Mouse (Mus musculus) midbrain, embryonic 14.5 days (tissue): ENCODE measurements around the gene Tsc22d2. TPM values are rescaled to one million over a fixed set of nuclear protein-coding genes. Genes with fewer than 3 reads are reported as not detected.

Experiments used
- ATAC-seq: fragments of 200-750 bp; cut with Nextera tagmentation; 2 replicates; pipeline ENCODE4 v1.8.0; 2017; ENCODE audit warnings: moderate number of reproducible peaks, moderate library complexity; ENCODE audit not compliant: low FRiP score, low TSS enrichment
- DNase-seq: peaks from one replicate; pipeline ENCODE4 v3.0.0-alpha.2; 2015
- H3K27ac ChIP-seq: fragments of 300-500 bp; sonication (generic); replicated peaks from 2 replicates; pipeline ENCODE4 v1.5.1; 2014; ENCODE audit warnings: mild to moderate bottlenecking, low read depth, low read length, moderate library complexity
- H3K27me3 ChIP-seq: fragments of 300-500 bp; sonication (generic); 2 replicates; pipeline ENCODE4 v1.6.1; 2014; ENCODE audit warnings: low read length, control low read depth, mixed read lengths; ENCODE audit not compliant: control insufficient read depth, insufficient read depth
- H3K36me3 ChIP-seq: fragments of 300-500 bp; sonication (generic); 2 replicates; pipeline ENCODE4 v1.6.1; 2014; ENCODE audit warnings: low read length, control low read depth; ENCODE audit not compliant: control insufficient read depth, insufficient read depth
- H3K4me1 ChIP-seq: fragments of 300-500 bp; sonication (generic); 2 replicates; pipeline ENCODE4 v1.6.1; 2014; ENCODE audit warnings: mild to moderate bottlenecking, antibody characterized with exemption, low read length, control low read depth; ENCODE audit not compliant: control insufficient read depth, insufficient read depth
- H3K4me2 ChIP-seq: fragments of 300-500 bp; sonication (generic); 2 replicates; pipeline ENCODE4 v1.6.1; 2014; ENCODE audit warnings: mild to moderate bottlenecking, low read length, moderate library complexity
- H3K4me3 ChIP-seq: fragments of 300-500 bp; sonication (generic); replicated peaks from 2 replicates; pipeline ENCODE4 v1.5.1; 2014; ENCODE audit warnings: low read depth, low read length
- H3K9ac ChIP-seq: fragments of 300-500 bp; sonication (generic); replicated peaks from 2 replicates; pipeline ENCODE4 v1.6.1; 2014; ENCODE audit warnings: mild to moderate bottlenecking, low read length, moderate library complexity
- H3K9me3 ChIP-seq: fragments of 300-500 bp; sonication (generic); 2 replicates; pipeline ENCODE4 v1.6.1; 2016; ENCODE audit warnings: low read length, control low read depth, mixed read lengths; ENCODE audit not compliant: control insufficient read depth
- WGBS: fragments of 180-500 bp; shearing (Covaris S2); extraction: QIAGEN DNeasy Blood & Tissue Kit; methylation state at CpG from one replicate; pipeline ENCODE4 v1.1.7; 2014; 5-methylcytosine and 5-hydroxymethylcytosine counted together
- polyA plus RNA-seq: library from polyadenylated mRNA; unstranded; fragments of >200 nt; fragmentation: Nextera tagmentation; extraction: Ambion mirVana; gene quantifications from 2 replicates; pipeline ENCODE4 v1.2.1, GENCODE M21; 2014

Tsc22d2 gene
- polyA plus RNA-seq, 1 experiment from 2014 or later, result 14.5 TPM

DNA sequence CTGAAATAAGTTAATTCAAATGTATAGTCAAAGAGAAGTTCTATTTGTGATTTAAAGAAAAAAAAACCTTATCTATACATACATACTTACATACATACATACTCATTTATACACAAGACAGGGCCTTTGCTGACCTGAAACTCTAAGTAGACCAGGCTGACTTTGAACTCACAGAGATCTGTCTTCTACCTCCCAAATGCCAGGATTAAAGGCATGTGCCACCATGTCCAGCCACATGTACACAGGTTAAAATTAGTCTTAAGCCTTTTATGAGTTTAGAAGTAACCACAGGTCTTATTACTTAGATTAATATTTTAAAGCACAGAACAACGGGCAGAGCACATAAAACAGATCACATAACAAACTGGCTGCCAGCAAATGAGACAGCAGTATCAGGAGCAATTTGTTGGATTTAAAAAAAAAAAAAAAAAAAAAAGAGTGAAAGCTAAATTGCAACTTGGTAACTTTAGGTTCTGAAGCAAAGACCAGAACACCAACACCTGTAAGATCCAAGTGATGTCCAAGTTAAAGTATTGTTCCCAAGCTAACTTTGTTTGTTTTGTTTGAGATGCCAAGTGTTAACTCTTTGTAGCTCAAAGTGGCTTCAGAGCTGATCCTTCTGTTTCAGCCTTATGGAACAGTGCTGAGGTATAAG is 101.6 kb downstream of the Tsc22d2 start:
- Histone ChIP-seq H3K36me3 (peaks cover 5% of the 10 kb centered on the region), H3K27me3 (no peaks in the 10 kb centered on the region), H3K9ac (no peak overlapping the region), H3K9me3 (no peaks in the 10 kb centered on the region), H3K4me2 (no peak overlapping the region), H3K4me1 (no peaks in the 10 kb centered on the region), H3K4me3 (no peak overlapping the region), H3K27ac (no peak overlapping the region)
- 96% methylated on average over 1 of the region's 1 CpGs for WGBS
- no peak for DNase-seq
- ATAC-seq, result no peak

Other genes with a start within 250 kb of the Tsc22d2 start
- gene Eif2a, start 111.1 kb downstream of the Tsc22d2 start, polyA plus RNA-seq, result 35.3 and 43.5 TPM in 2 replicates
- 45.1 and 69.1 TPM in 2 replicates for gene Serp1, start 111.2 kb downstream of the Tsc22d2 start, polyA plus RNA-seq
- 33.9 and 36.7 TPM in 2 replicates for gene Selenot, start 161.9 kb downstream of the Tsc22d2 start, polyA plus RNA-seq
- gene Erich6, start 222.5 kb downstream of the Tsc22d2 start, polyA plus RNA-seq, result 0.23 and 0.41 TPM in 2 replicates